Mouse (Mus musculus) MEL (cell line): ENCODE data around the gene Rapgef4. TPM values are rescaled to one million over a fixed set of nuclear protein-coding genes. Genes with fewer than 3 reads are reported as not detected.

Source experiments
- DNase-seq: peaks from one replicate; pipeline ENCODE4 v3.0.0; 2011; ENCODE audit warnings: low read depth, low spot score
- H3K27ac ChIP-seq: 2 replicates; pipeline ENCODE4 v1.5.1; 2012; ENCODE audit warnings: low read depth, mild to moderate bottlenecking, control low read depth, low read length, moderate library complexity; ENCODE audit not compliant: control insufficient read depth
- H3K27me3 ChIP-seq, 2 experiments: fragments of 150-350 bp in 1 of 2; sonication (generic) in 1 of 2; 2 replicates each; pipeline ENCODE4 v1.6.1; 2012; ENCODE audit warnings: low read length in 2 of 2, mild to moderate bottlenecking in 2 of 2, improper control_type of control experiment in 1 of 2, moderate library complexity in 1 of 2; ENCODE audit not compliant: insufficient read depth in 2 of 2, control insufficient read depth in 1 of 2
- H3K36me3 ChIP-seq, 2 experiments: 2 replicates each; pipeline ENCODE4 v1.6.1; 2012 to 2014; ENCODE audit warnings: low read length in 2 of 2, improper control_type of control experiment in 1 of 2, inconsistent platforms in 1 of 2, mild to moderate bottlenecking in 1 of 2; ENCODE audit not compliant: insufficient read depth in 2 of 2, control insufficient read depth in 1 of 2
- H3K4me1 ChIP-seq, 2 experiments: fragments of 150-350 bp in 1 of 2; sonication (generic) in 1 of 2; 2 replicates each; pipeline ENCODE4 v1.6.1; 2012; ENCODE audit warnings: low read length in 2 of 2, improper control_type of control experiment in 1 of 2, mild to moderate bottlenecking in 1 of 2; ENCODE audit not compliant: insufficient read depth in 2 of 2, control insufficient read depth in 1 of 2
- H3K4me3 ChIP-seq, 2 experiments: fragments of 150-350 bp in 1 of 2; sonication (generic) in 1 of 2; 2 replicates each; pipeline ENCODE4 v1.5.1; 2012; ENCODE audit warnings: low read depth in 2 of 2, low read length in 2 of 2, mild to moderate bottlenecking in 2 of 2, moderate library complexity in 2 of 2, control low read depth in 1 of 2, improper control_type of control experiment in 1 of 2; ENCODE audit not compliant: control insufficient read depth in 1 of 2, insufficient read depth in 1 of 2
- H3K79me2 ChIP-seq: 2 replicates; pipeline ENCODE4 v1.6.1; 2012; ENCODE audit warnings: mild to moderate bottlenecking, low read length, moderate library complexity; ENCODE audit not compliant: control insufficient read depth, poor library complexity, insufficient read depth
- H3K9ac ChIP-seq: 2 replicates; pipeline ENCODE4 v1.6.1; 2012; ENCODE audit warnings: low read depth, mild to moderate bottlenecking, control low read depth, low read length, moderate library complexity; ENCODE audit not compliant: control insufficient read depth, poor library complexity, severe bottlenecking
- H3K9me3 ChIP-seq: fragments of 150-350 bp; sonication (generic); replicated peaks from 2 replicates; pipeline ENCODE4 v1.6.1; 2012; ENCODE audit warnings: mild to moderate bottlenecking, low read length, improper control_type of control experiment, moderate library complexity; ENCODE audit not compliant: insufficient read depth
- BHLHE40 ChIP-seq: IDR thresholded peaks from 2 replicates; pipeline ENCODE4 v1.6.1; 2012; ENCODE audit warnings: low read depth, mild to moderate bottlenecking, inconsistent platforms, low read length, improper control_type of control experiment, borderline replicate concordance
- CHD1 ChIP-seq: IDR thresholded peaks from 2 replicates; pipeline ENCODE4 v1.6.1; 2012; ENCODE audit warnings: low read depth, mild to moderate bottlenecking, inconsistent platforms, low read length, improper control_type of control experiment
- CTCF ChIP-seq, 3 experiments: IDR thresholded peaks in 2 of 3; conservative IDR thresholded peaks in 1 of 3; 2 replicates each; pipeline ENCODE4 v1.5.1; 2011 to 2012; ENCODE audit warnings: low read length in 3 of 3, low read depth in 2 of 3, mild to moderate bottlenecking in 2 of 3, improper control_type of control experiment in 1 of 3, inconsistent platforms in 1 of 3, mixed read lengths in 1 of 3, moderate library complexity in 1 of 3; ENCODE audit not compliant: control insufficient read depth in 1 of 3, insufficient read depth in 1 of 3, poor library complexity in 1 of 3, severe bottlenecking in 1 of 3
- E2F4 ChIP-seq: IDR thresholded peaks from 2 replicates; pipeline ENCODE4 v1.6.1; 2011; ENCODE audit warnings: low read depth, low read length, improper control_type of control experiment, borderline replicate concordance
- ELF1 ChIP-seq: IDR thresholded peaks from 2 replicates; pipeline ENCODE4 v1.6.1; 2014; ENCODE audit warnings: low read depth, mild to moderate bottlenecking, inconsistent platforms, low read length, improper control_type of control experiment, moderate library complexity
- EP300 ChIP-seq, 2 experiments: IDR thresholded peaks; 2 replicates each; pipeline ENCODE4 v1.6.1; 2011; ENCODE audit warnings: improper control_type of control experiment in 2 of 2, low read length in 2 of 2, low read depth in 1 of 2, mild to moderate bottlenecking in 1 of 2
- JUND ChIP-seq: IDR thresholded peaks from 2 replicates; pipeline ENCODE4 v1.6.1; 2011; ENCODE audit warnings: low read depth, mild to moderate bottlenecking, improper control_type of control experiment, low read length
- MAZ ChIP-seq: IDR thresholded peaks from 2 replicates; pipeline ENCODE4 v1.6.1; 2012; ENCODE audit warnings: low read depth, mild to moderate bottlenecking, inconsistent platforms, low read length, improper control_type of control experiment
- MEF2A ChIP-seq: IDR thresholded peaks from 2 replicates; pipeline ENCODE4 v1.6.1; 2014; ENCODE audit warnings: low read depth, mild to moderate bottlenecking, inconsistent platforms, low read length, improper control_type of control experiment; ENCODE audit not compliant: poor library complexity, insufficient replicate concordance, severe bottlenecking; ENCODE audit errors: extremely low read depth
- MYB ChIP-seq: IDR thresholded peaks from 2 replicates; pipeline ENCODE4 v1.6.1; 2011; ENCODE audit warnings: mild to moderate bottlenecking, low read depth, low read length, improper control_type of control experiment
- MYC ChIP-seq: IDR thresholded peaks from 2 replicates; pipeline ENCODE4 v1.6.1; 2011; ENCODE audit warnings: low read depth, mild to moderate bottlenecking, low read length, improper control_type of control experiment, moderate library complexity
- NELFE ChIP-seq: IDR thresholded peaks from 2 replicates; pipeline ENCODE4 v1.6.1; 2011; ENCODE audit warnings: low read depth, low read length, improper control_type of control experiment
- NRF1 ChIP-seq: IDR thresholded peaks from 2 replicates; pipeline ENCODE4 v1.6.1; 2014; ENCODE audit warnings: low read depth, mild to moderate bottlenecking, inconsistent platforms, low read length, improper control_type of control experiment, moderate library complexity; ENCODE audit not compliant: poor library complexity, insufficient read depth, severe bottlenecking
- POLR2AphosphoS2 ChIP-seq: IDR thresholded peaks from 2 replicates; pipeline ENCODE4 v1.6.1; 2011; ENCODE audit warnings: low read length, improper control_type of control experiment
- RAD21 ChIP-seq: IDR thresholded peaks from 2 replicates; pipeline ENCODE4 v1.6.1; 2011; ENCODE audit warnings: mild to moderate bottlenecking, low read depth, low read length, improper control_type of control experiment
- RCOR1 ChIP-seq: IDR thresholded peaks from 2 replicates; pipeline ENCODE4 v1.6.1; 2012; ENCODE audit warnings: low read depth, mild to moderate bottlenecking, inconsistent platforms, low read length, improper control_type of control experiment
- SIN3A ChIP-seq: IDR thresholded peaks from 2 replicates; pipeline ENCODE4 v1.6.1; 2012; ENCODE audit warnings: low read length, improper control_type of control experiment, inconsistent platforms
- SMC3 ChIP-seq: IDR thresholded peaks from 2 replicates; pipeline ENCODE4 v1.6.1; 2011; ENCODE audit warnings: low read depth, low read length, improper control_type of control experiment
- TAL1 ChIP-seq: IDR thresholded peaks from 2 replicates; pipeline ENCODE4 v1.6.1; 2012; ENCODE audit warnings: mild to moderate bottlenecking, inconsistent platforms, low read length, moderate library complexity, mixed read lengths
- TBP ChIP-seq: IDR thresholded peaks from 2 replicates; pipeline ENCODE4 v1.8.0; 2011; ENCODE audit warnings: low read depth, low read length, improper control_type of control experiment
- USF2 ChIP-seq, 2 experiments: IDR thresholded peaks; 2 replicates each; pipeline ENCODE4 v1.6.1; 2011 to 2012; ENCODE audit warnings: improper control_type of control experiment in 2 of 2, low read length in 2 of 2, borderline replicate concordance in 1 of 2, inconsistent platforms in 1 of 2, low read depth in 1 of 2, mild to moderate bottlenecking in 1 of 2; ENCODE audit not compliant: insufficient read depth in 1 of 2
- ZC3H11A ChIP-seq: IDR thresholded peaks from 2 replicates; pipeline ENCODE4 v1.6.1; 2012; ENCODE audit warnings: low read depth, mild to moderate bottlenecking, inconsistent platforms, low read length, improper control_type of control experiment
- polyA plus RNA-seq, 2 experiments: library from polyadenylated mRNA; stranded (reverse) in 1 of 2; unstranded in 1 of 2; fragments of >175 nt in 1 of 2; fragments of >200 nt in 1 of 2; gene quantifications; 2 replicates each; pipeline versions ENCODE4 v1.2.1 to v1.2.4; 2012; ENCODE audit warnings: low replicate concordance in 2 of 2, low read depth in 1 of 2; ENCODE audit not compliant: insufficient read length in 2 of 2, insufficient read depth in 1 of 2, missing spikeins in 1 of 2
- total RNA-seq: library from RNA; depleted of rRNA; stranded (reverse); fragments of 300-350 nt; gene quantifications from 2 replicates; pipeline ENCODE4 v1.2.3, GENCODE M21; 2012; rRNA removed

Gene Rapgef4
- total RNA-seq: not detected in 2 replicates
- polyA plus RNA-seq: not detected

DNA sequence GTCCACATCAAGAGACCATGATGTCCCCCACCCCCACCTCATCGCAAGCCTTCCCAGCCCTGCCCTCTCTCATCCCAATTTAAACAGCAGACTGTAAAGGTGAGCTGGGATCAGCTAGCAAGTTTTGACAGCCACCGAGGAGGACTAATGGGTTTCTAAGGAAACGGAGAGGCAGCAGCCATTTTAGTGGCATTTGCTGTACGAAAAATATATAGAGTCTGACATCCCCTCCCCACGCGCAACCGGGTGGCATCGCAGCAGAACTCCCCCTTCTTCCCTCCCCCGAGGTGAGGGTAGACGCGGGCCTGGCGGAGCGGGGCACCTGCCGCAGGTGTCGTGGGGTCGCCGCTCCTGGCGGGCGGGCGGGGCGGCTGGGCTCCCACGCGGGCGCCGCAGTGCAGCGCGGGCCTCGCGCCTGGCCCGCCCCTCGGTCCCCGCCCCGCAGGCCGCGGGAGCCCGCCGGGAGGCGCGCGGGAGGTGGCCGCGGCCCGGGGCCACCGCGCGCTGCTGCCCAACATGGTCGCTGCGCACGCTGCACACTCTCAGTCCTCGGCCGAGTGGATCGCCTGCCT, at the start of gene Rapgef4:
Gene Rapgef4, plus strand, starts transcription at position 470 of the 572 bp plus-strand sequence.
- TF ChIP-seq RCOR1 (no peak), JUND (no peak)

GRCm38 (mm10) chr2:71934046-71934445, 47.0 kb upstream of the Rapgef4 start:
- H3K79me2 ChIP-seq: no peaks in the 10 kb centered on the region
- no peaks in the 10 kb centered on the region for H3K4me1 ChIP-seq
- peaks cover 6 to 16% of the 10 kb centered on the region in 2 experiments for H3K27me3 ChIP-seq
- no peaks in the 10 kb centered on the region for H3K9me3 ChIP-seq
- no peak for TF ChIP-seq TBP
- TF ChIP-seq BHLHE40: no peak
- no peak for TF ChIP-seq SIN3A
- TF ChIP-seq TAL1: no peak
- TF ChIP-seq SMC3: no peak
- TF ChIP-seq USF2 (IDR thresholded peaks at IDR 0.05; ENCODE audit: borderline replicate concordance in 1 of 2, insufficient read depth in 1 of 2, low read depth in 1 of 2, low read length in 2 of 2): no peak
- no peak for TF ChIP-seq ZC3H11A
- no peak for TF ChIP-seq EP300 (IDR thresholded peaks at IDR 0.05; ENCODE audit: low read depth in 1 of 2, low read length in 2 of 2)
- no peak for TF ChIP-seq ELF1
- TF ChIP-seq NELFE: no peak
- TF ChIP-seq POLR2AphosphoS2: no peak
- TF ChIP-seq MYB: no peak
- no peak for TF ChIP-seq MYC
- no peak for TF ChIP-seq CTCF (IDR thresholded peaks at IDR 0.05 in 2 of 3, conservative IDR thresholded peaks at IDR 0.05 in 1 of 3; ENCODE audit: control insufficient read depth in 1 of 3, insufficient read depth in 1 of 3, low read depth in 2 of 3, low read length in 3 of 3, poor library complexity in 1 of 3, severe bottlenecking in 1 of 3)
- TF ChIP-seq CHD1: no peak
- no peak for TF ChIP-seq NRF1
- TF ChIP-seq RAD21: no peak
- TF ChIP-seq MAZ: no peak
- no peak for TF ChIP-seq MEF2A
- TF ChIP-seq E2F4: no peak
- TF ChIP-seq, all 39 proteins: peak for 0
- no peak for DNase-seq
- H3K27ac ChIP-seq: no peak overlapping the region
- no peak overlapping the region for H3K4me3 ChIP-seq
- H3K36me3 ChIP-seq: no peaks in the 10 kb centered on the region
- H3K9ac ChIP-seq: no peak overlapping the region

More for the DNA sequence above, at the start of gene Rapgef4:
- Histone ChIP-seq H3K9ac (no peak within 1 kb of the TSS), H3K36me3 (peaks cover 0 to 5% of the 10 kb centered on the region in 2 experiments; a peak in 2 of 4 replicates), H3K4me1 (peaks cover 0 to 4% of the 10 kb centered on the region in 2 experiments; a peak in 2 of 4 replicates), H3K9me3 (no peaks in the 10 kb centered on the region), H3K79me2 (no peaks in the 10 kb centered on the region), H3K27me3 (no peaks in the 10 kb centered on the region), H3K27ac (no peak within 1 kb of the TSS), H3K4me3 (no peak within 1 kb of the TSS)
- no peak for DNase-seq
